Mouse (Mus musculus): Measurements from ENCODE around the gene Sec14l5. TPM values are rescaled to one million over a fixed set of nuclear protein-coding genes. Genes with fewer than 3 reads are reported as not detected.
A peak's percentile ranks its signal among the peaks of the same experiment; 100 is the strongest.
"Not testable (repeated sequence)": the region's sequence is repeated elsewhere in the genome, so short reads cannot be mapped to it uniquely, and the experiment has no call there.

Sec14l5 gene
- polyA plus RNA-seq, 2 experiments from 2014 or later: not detected

GRCm38 (mm10) chr16:5217341-5218133 lies 70.6 kb downstream of the Sec14l5 start:
- no peak for ATAC-seq

GRCm38 (mm10) chr16:5221403-5221802 lies 74.5 kb downstream of the Sec14l5 start:
- ATAC-seq: no peak

- ATAC-seq: no peak
These were observed 75.2 kb downstream of the Sec14l5 start, which contains the start of gene AU021092 for GRCm38 (mm10) chr16:5222140-5222539. AU021092 (minus strand) TSS chr16:5222299.

GRCm38 (mm10) chr16:5226534-5226933 lies 79.6 kb downstream of the Sec14l5 start:
- not testable (repeated sequence) for ATAC-seq

GRCm38 (mm10) chr16:5227501-5227900 lies 80.6 kb downstream of the Sec14l5 start:
- ATAC-seq: not testable (repeated sequence)

GRCm38 (mm10) chr16:5228103-5228502 lies 81.2 kb downstream of the Sec14l5 start:
- not testable (repeated sequence) for ATAC-seq

- ATAC-seq: no peak
These were observed 86.1 kb downstream of the Sec14l5 start for GRCm38 (mm10) chr16:5232982-5233381.

GRCm38 (mm10) chr16:5233418-5234313 lies 86.8 kb downstream of the Sec14l5 start, which contains the start of gene Alg1:
Alg1 (plus strand) TSS chr16:5233621.
- peak; percentile 92 for ATAC-seq

Other genes starting within 250 kb of the Sec14l5 start
- 10 to 100 TPM; 86.6 to 90.3 TPM for gene Nudt16l1, start 208.3 kb upstream of the Sec14l5 start, polyA plus RNA-seq (2017; shearing (Covaris generic))
- gene Anks3, start 182.9 kb upstream of the Sec14l5 start, polyA plus RNA-seq (2017; shearing (Covaris generic)): 10 to 100 TPM; 29.7 to 31.8 TPM
- gene Sept12, start 149.3 kb upstream of the Sec14l5 start, polyA plus RNA-seq (2017; shearing (Covaris generic)): not detected
- not detected for gene Smim22, start 139.8 kb upstream of the Sec14l5 start, polyA plus RNA-seq (2017; shearing (Covaris generic))
- gene Rogdi, start 133.6 kb upstream of the Sec14l5 start, polyA plus RNA-seq (2017; shearing (Covaris generic)): 10 to 100 TPM; 18.5 to 23.5 TPM
- gene Glyr1, start 97.2 kb upstream of the Sec14l5 start, polyA plus RNA-seq (2017; shearing (Covaris generic)): 10 to 100 TPM; 66.1 to 82.5 TPM
- gene Ubn1, start 97.1 kb upstream of the Sec14l5 start, polyA plus RNA-seq (2017; shearing (Covaris generic)): 10 to 100 TPM; 28.7 to 41.5 TPM
- under 1 TPM in 1 of 2 experiments, not detected in 1; 0.17 TPM for gene Ppl, start 14.7 kb upstream of the Sec14l5 start, polyA plus RNA-seq (2017; shearing (Covaris generic))
- gene Nagpa, start 56.9 kb downstream of the Sec14l5 start, polyA plus RNA-seq (2017; shearing (Covaris generic)): 10 to 100 TPM; 10.5 to 17.3 TPM
- gene AU021092, start 75.2 kb downstream of the Sec14l5 start, polyA plus RNA-seq (2017; shearing (Covaris generic)): not detected
- gene Alg1, start 86.5 kb downstream of the Sec14l5 start, polyA plus RNA-seq (2017; shearing (Covaris generic)): 10 to 100 TPM; 14.6 to 16.9 TPM
- gene Eef2kmt, start 108.9 kb downstream of the Sec14l5 start, polyA plus RNA-seq (2017; shearing (Covaris generic)): 10 to 100 TPM; 37.1 to 44.0 TPM